Mouse (Mus musculus) stomach, embryonic 14.5 days (tissue): ENCODE data around the gene Rdh16. TPM values are rescaled to one million over a fixed set of nuclear protein-coding genes. Genes with fewer than 3 reads are reported as not detected.
"Not testable (repeated sequence)": the region's sequence is repeated elsewhere in the genome, so short reads cannot be mapped to it uniquely, and the experiment has no call there.

Experiments
- ATAC-seq: fragments of 200-750 bp; cut with Nextera tagmentation; 2 replicates; pipeline ENCODE4 v1.8.0; 2017; ENCODE audit warnings: low read depth, moderate TSS enrichment; ENCODE audit not compliant: insufficient number of reproducible peaks, insufficient read depth, low FRiP score
- H3K27ac ChIP-seq: fragments of 300-500 bp; sonication (generic); 2 replicates; pipeline ENCODE4 v1.5.1; 2014; ENCODE audit warnings: mild to moderate bottlenecking, low read length, moderate library complexity, mixed read lengths
- H3K27me3 ChIP-seq: fragments of 300-500 bp; sonication (generic); 2 replicates; pipeline ENCODE4 v1.6.1; 2014; ENCODE audit warnings: low read length, control low read depth, mixed read lengths; ENCODE audit not compliant: control insufficient read depth, insufficient read depth
- H3K36me3 ChIP-seq: fragments of 300-500 bp; sonication (generic); 2 replicates; pipeline ENCODE4 v1.6.1; 2014; ENCODE audit warnings: mild to moderate bottlenecking, control low read depth, low read length, moderate library complexity, mixed read lengths; ENCODE audit not compliant: control insufficient read depth, insufficient read depth
- H3K4me1 ChIP-seq: fragments of 300-500 bp; sonication (generic); 2 replicates; pipeline ENCODE4 v1.6.1; 2014; ENCODE audit warnings: low read length, control low read depth, mixed read lengths; ENCODE audit not compliant: control insufficient read depth, insufficient read depth
- H3K4me2 ChIP-seq: fragments of 300-500 bp; sonication (generic); replicated peaks from 2 replicates; pipeline ENCODE4 v1.6.1; 2014; ENCODE audit warnings: low read depth, low read length, control low read depth
- H3K4me3 ChIP-seq: fragments of 300-500 bp; sonication (generic); 2 replicates; pipeline ENCODE4 v1.5.1; 2014; ENCODE audit warnings: low read depth, low read length, control low read depth
- H3K9ac ChIP-seq: fragments of 300-500 bp; sonication (generic); replicated peaks from 2 replicates; pipeline ENCODE4 v1.6.1; 2014; ENCODE audit warnings: low read depth, mild to moderate bottlenecking, control low read depth, low read length, moderate library complexity, mixed read lengths
- H3K9me3 ChIP-seq: fragments of 300-500 bp; sonication (generic); 2 replicates; pipeline ENCODE4 v1.6.1; 2016; ENCODE audit warnings: low read depth, low read length, control low read depth; ENCODE audit not compliant: control insufficient read depth
- WGBS: fragments of 180-500 bp; shearing (Covaris S2); extraction: QIAGEN DNeasy Blood & Tissue Kit; methylation state at CpG from one replicate; pipeline ENCODE4 v1.1.7; 2014; 5-methylcytosine and 5-hydroxymethylcytosine counted together
- polyA plus RNA-seq: library from polyadenylated mRNA; unstranded; fragments of >200 nt; fragmentation: Nextera tagmentation; extraction: Ambion mirVana; gene quantifications from 2 replicates; pipeline ENCODE4 v1.2.1, GENCODE M21; 2014

Gene Rdh16
- polyA plus RNA-seq, 1 experiment from 2014 or later = not detected

DNA sequence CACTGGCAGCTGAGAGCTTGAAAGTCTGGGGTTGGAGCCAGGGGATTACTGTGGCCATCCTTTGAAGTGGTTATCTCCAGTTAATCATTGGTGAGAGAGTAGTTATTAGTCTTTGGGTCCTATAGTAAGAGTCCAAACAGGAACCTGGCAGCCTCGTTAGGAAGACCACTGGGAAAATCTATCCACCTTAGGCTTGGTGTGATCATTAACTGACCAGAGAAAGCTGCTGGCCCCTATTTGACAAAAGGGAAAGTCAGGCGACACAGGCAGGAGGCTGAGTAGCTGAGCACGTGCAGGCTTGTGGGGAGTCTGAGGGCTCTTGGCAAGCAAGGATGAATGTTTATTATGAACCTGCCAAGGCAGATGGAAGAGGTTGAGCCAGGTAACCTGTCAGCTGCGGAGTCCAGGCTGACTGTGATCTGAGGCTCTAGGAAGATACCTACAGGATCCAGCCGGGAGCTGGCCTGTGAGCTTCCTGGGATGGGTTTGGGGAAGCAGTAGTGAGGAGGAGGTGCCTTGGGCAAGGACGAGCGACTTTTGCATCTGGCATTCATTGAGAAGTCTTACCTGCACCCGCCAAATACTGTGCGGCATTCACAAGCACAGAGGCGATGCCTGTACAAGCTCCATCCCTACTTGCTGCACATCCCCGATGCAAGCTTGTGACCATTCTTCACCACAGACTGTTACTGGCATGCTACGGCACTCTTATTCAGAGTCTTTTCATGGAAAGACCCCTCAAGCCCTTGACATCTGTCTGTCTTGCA lies 36.9 kb upstream of the Rdh16 start:
- 0 out of 2 replicates have a peak, but pooled peaks cover 6% of the 10 kb centered on the region for H3K4me1 ChIP-seq
- ATAC-seq = peak; percentile 28; the same call in 1 of the 2 replicates
- H3K9ac ChIP-seq = no peak overlapping the region
- no peaks in the 10 kb centered on the region for H3K27me3 ChIP-seq
- H3K4me2 ChIP-seq = no peak overlapping the region
- no peak overlapping the region for H3K4me3 ChIP-seq
- no peaks in the 10 kb centered on the region for H3K9me3 ChIP-seq
- no peak overlapping the region for H3K27ac ChIP-seq
- no peaks in the 10 kb centered on the region for H3K36me3 ChIP-seq
- 49% methylated on average over 12 of the region's 12 CpGs for WGBS

DNA sequence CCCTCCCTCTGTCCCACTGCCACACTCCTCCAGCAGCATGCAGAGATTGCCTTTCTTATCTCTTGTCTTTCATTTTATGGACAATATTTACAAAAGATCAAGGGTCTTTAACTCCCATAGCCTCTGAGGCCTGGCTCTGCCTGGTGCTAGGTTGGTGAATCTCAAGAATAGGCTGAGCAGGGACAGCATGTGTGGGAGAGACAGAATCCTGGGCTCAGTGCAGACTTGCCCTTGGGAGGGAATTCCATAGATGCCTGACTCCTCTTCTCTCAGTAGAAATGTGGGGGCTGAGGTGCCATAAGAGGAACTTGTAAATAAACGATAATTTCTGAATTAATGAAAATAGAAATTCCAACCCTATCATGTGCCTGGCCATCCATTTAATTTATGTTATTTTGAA lies 34.4 kb upstream of the Rdh16 start:
- Histone ChIP-seq H3K27ac (no peak overlapping the region), H3K27me3 (no peaks in the 10 kb centered on the region), H3K4me1 (0 out of 2 replicates have a peak, but pooled peaks cover 6% of the 10 kb centered on the region), H3K4me3 (no peak overlapping the region), H3K9ac (no peak overlapping the region), H3K36me3 (no peaks in the 10 kb centered on the region), H3K4me2 (no peak overlapping the region), H3K9me3 (no peaks in the 10 kb centered on the region)
- 77% methylated on average over 1 of the region's 1 CpGs for WGBS
- ATAC-seq = no peak

DNA sequence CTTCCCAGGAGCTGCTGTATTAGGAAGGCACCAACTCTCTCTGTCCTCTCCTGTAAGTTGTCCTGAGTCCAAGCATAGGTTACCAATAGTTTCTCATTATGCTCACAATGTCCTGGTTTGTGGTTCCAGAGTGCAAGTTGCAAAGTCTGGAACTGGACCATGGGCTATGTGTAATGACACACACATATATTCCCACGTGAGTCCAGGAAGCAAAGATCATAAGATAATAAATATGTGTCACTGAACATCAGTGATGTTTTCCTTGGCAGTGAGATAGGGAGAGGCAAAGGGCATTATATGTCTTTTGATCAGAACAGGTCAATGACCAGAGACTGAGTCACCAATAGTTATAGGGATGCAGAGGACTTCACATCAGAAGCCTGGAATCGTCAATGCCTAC lies 24.9 kb upstream of the Rdh16 start, which contains the start of gene Rdh9:
TSS of gene Rdh9 (plus strand) at position 376 of the 400 bp plus-strand sequence.
- Histone ChIP-seq H3K4me3 (no peak within 1 kb of the TSS), H3K27ac (no peak within 1 kb of the TSS), H3K4me2 (no peak within 1 kb of the TSS), H3K9ac (no peak within 1 kb of the TSS), H3K36me3 (no peaks in the 10 kb centered on the region), H3K4me1 (no peaks in the 10 kb centered on the region), H3K9me3 (no peaks in the 10 kb centered on the region), H3K27me3 (no peaks in the 10 kb centered on the region)
- ATAC-seq = no peak
- WGBS = 88% methylated on average over 2 of the region's 2 CpGs

DNA sequence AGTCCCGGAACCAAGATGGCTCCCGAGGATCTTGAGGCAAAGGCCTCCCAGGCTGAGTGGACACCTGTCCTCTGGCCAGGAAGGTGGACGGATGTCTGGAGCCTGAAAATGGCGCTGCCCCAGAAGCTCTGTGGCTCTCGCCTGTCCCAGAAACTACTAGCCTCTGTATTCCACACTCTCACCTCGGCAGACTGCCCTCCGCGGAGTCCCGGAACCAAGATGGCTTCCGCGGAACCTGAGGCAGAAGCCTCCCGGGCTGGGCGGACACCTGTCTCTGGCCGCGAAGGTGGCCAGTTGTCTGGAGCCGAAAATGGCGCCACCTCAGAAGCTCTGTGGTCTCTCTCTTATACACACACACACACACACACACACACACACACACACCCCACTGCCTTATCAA lies 18.6 kb upstream of the Rdh16 start:
- WGBS = 96% methylated on average over 17 of the region's 17 CpGs
- ATAC-seq, H3K4me1 ChIP-seq, H3K4me2 ChIP-seq, H3K27ac ChIP-seq, H3K9me3 ChIP-seq, H3K27me3 ChIP-seq, H3K9ac ChIP-seq, H3K4me3 ChIP-seq, H3K36me3 ChIP-seq: not testable (repeated sequence)

DNA sequence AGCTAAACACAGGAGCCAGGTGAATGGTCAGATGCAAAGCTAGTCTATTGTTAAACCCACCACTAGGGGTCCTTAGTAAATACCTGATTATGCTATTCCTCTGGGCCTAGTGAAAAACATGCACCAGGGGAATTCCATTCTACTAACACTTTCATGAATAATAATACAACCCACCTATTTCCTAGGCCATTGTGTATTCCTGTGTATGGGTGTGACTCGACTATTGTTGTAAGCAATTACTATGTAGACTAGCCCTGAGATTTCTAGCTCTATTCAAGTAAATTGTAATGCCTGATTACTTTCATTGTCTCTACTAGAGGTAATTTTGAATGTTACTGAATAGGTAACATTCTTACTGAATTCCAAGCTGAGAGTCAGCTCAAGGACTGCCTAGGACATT lies 15.5 kb upstream of the Rdh16 start:
- not testable (repeated sequence) for H3K4me3 ChIP-seq, H3K27ac ChIP-seq, H3K9ac ChIP-seq, H3K9me3 ChIP-seq, ATAC-seq, H3K4me1 ChIP-seq, H3K36me3 ChIP-seq, H3K4me2 ChIP-seq, H3K27me3 ChIP-seq
- 87% methylated on average over 1 of the region's 1 CpGs for WGBS

DNA sequence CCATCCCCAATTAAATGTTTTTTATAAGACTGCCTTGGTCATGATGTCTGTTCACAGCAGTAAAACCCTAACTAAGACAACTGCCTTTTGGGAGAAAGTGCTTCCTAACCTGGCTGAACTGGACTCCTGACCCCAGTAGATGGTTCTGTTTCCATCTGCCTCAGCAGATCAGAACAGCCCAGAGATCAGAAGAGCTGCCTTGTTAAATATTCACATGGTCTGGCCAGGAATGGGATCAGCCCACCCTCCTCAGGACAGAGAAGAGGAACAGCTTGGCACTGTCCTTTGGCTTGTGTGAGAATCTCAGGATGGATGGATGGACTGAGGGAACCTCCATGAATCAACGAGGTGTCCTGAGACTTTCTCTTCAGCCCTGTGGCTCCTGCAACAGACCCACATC lies 1.7 kb upstream of the Rdh16 start:
- no peaks in the 10 kb centered on the region for H3K27me3 ChIP-seq
- no peaks in the 10 kb centered on the region for H3K9me3 ChIP-seq
- 70% methylated on average over 1 of the region's 1 CpGs for WGBS
- H3K4me3 ChIP-seq = no peak overlapping the region
- ATAC-seq = no peak
- no peak overlapping the region for H3K9ac ChIP-seq
- H3K4me2 ChIP-seq = no peak overlapping the region
- H3K27ac ChIP-seq = no peak overlapping the region
- H3K36me3 ChIP-seq = no peaks in the 10 kb centered on the region
- H3K4me1 ChIP-seq = no peaks in the 10 kb centered on the region

DNA sequence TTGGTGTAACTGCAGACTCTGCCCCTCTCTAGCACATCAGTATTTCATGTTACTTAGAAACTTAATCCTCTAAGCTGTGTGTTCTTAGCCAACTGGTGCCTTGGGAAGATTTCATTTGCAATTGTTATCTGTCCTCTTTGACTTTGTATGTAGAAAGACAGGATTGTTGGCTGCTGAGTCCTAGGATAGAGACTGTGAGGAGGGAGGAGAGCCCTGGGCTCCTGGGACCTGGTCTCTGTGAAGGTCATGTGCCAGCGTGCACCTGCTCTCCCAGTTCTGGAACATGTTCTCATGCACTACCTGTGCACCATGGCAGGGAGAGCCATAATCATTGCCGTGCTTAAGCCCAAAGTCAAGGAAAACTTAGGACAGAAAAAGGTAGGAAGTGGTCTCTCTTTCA lies 660 bp downstream of the Rdh16 start:
- H3K4me2 ChIP-seq = no peak overlapping the region
- H3K9me3 ChIP-seq = no peaks in the 10 kb centered on the region
- no peaks in the 10 kb centered on the region for H3K27me3 ChIP-seq
- no peak overlapping the region for H3K9ac ChIP-seq
- WGBS = 90% methylated on average over 2 of the region's 2 CpGs
- H3K36me3 ChIP-seq = no peaks in the 10 kb centered on the region
- H3K4me3 ChIP-seq = no peak overlapping the region
- no peaks in the 10 kb centered on the region for H3K4me1 ChIP-seq
- no peak overlapping the region for H3K27ac ChIP-seq
- no peak for ATAC-seq

DNA sequence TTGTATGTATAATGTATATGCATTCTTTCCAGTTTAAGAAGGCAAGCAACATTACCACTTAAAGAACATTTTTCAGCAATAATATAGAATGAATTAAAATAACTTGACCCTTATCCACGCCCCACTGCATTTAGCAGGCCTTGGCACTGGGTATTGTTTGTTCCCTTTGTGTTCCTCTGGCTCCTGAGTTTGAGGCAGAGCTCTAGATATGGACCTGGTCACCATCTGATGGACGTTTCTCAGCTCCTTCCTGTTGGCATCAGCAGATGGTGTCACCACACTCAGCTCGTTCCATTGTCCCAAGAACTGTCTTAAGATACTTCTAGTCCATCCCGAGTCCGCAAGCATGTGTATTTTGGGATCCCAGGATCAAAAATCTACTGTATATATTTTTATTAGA lies 1.3 kb downstream of the Rdh16 start:
- Histone ChIP-seq H3K4me3 (no peak overlapping the region), H3K36me3 (no peaks in the 10 kb centered on the region), H3K27me3 (no peaks in the 10 kb centered on the region), H3K9ac (no peak overlapping the region), H3K4me1 (no peaks in the 10 kb centered on the region), H3K4me2 (no peak overlapping the region), H3K27ac (no peak overlapping the region), H3K9me3 (no peaks in the 10 kb centered on the region)
- 75% methylated on average over 5 of the region's 5 CpGs for WGBS
- ATAC-seq = no peak

DNA sequence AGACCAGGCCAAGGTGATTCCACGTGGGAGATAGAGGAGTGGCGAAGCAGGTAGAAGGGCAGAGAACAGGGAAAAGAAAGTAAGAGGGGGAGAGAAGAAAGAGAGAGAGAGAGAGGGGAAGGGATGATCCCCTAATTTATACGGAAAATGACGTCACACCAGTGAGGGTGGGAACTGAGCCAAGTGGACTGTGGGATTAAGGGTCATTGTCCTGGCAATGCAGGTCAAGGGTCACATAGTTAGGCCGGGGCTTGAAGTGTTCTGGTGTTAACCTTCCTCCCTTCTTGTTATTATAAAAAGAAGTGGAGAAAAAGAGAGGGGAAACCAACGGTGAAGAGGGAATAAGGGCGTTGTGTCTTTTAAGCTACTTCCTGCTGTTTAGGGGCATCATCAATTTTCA lies 3.5 kb downstream of the Rdh16 start:
- ATAC-seq = no peak
- Histone ChIP-seq H3K27me3 (no peaks in the 10 kb centered on the region), H3K4me1 (no peaks in the 10 kb centered on the region), H3K4me2 (no peak overlapping the region), H3K4me3 (no peak overlapping the region), H3K9me3 (no peaks in the 10 kb centered on the region), H3K9ac (no peak overlapping the region), H3K36me3 (no peaks in the 10 kb centered on the region), H3K27ac (no peak overlapping the region)
- 66% methylated on average over 7 of the region's 7 CpGs for WGBS
